Mouse (Mus musculus) MEL (cell line): ENCODE results near the gene Clca2. TPM values are rescaled to one million over a fixed set of nuclear protein-coding genes. Genes with fewer than 3 reads are reported as not detected.
A peak's percentile ranks its signal among the peaks of the same experiment; 100 is the strongest.

Source experiments
- DNase-seq: peaks from one replicate; pipeline ENCODE4 v3.0.0; 2011; ENCODE audit warnings: low read depth, low spot score
- H3K27ac ChIP-seq: 2 replicates; pipeline ENCODE4 v1.5.1; 2012; ENCODE audit warnings: low read depth, mild to moderate bottlenecking, control low read depth, low read length, moderate library complexity; ENCODE audit not compliant: control insufficient read depth
- H3K27me3 ChIP-seq, 2 experiments: fragments of 150-350 bp in 1 of 2; sonication (generic) in 1 of 2; 2 replicates each; pipeline ENCODE4 v1.6.1; 2012; ENCODE audit warnings: low read length in 2 of 2, mild to moderate bottlenecking in 2 of 2, improper control_type of control experiment in 1 of 2, moderate library complexity in 1 of 2; ENCODE audit not compliant: insufficient read depth in 2 of 2, control insufficient read depth in 1 of 2
- H3K36me3 ChIP-seq, 2 experiments: 2 replicates each; pipeline ENCODE4 v1.6.1; 2012 to 2014; ENCODE audit warnings: low read length in 2 of 2, improper control_type of control experiment in 1 of 2, inconsistent platforms in 1 of 2, mild to moderate bottlenecking in 1 of 2; ENCODE audit not compliant: insufficient read depth in 2 of 2, control insufficient read depth in 1 of 2
- H3K4me1 ChIP-seq, 2 experiments: fragments of 150-350 bp in 1 of 2; sonication (generic) in 1 of 2; 2 replicates each; pipeline ENCODE4 v1.6.1; 2012; ENCODE audit warnings: low read length in 2 of 2, improper control_type of control experiment in 1 of 2, mild to moderate bottlenecking in 1 of 2; ENCODE audit not compliant: insufficient read depth in 2 of 2, control insufficient read depth in 1 of 2
- H3K4me3 ChIP-seq, 2 experiments: fragments of 150-350 bp in 1 of 2; sonication (generic) in 1 of 2; 2 replicates each; pipeline ENCODE4 v1.5.1; 2012; ENCODE audit warnings: low read depth in 2 of 2, low read length in 2 of 2, mild to moderate bottlenecking in 2 of 2, moderate library complexity in 2 of 2, control low read depth in 1 of 2, improper control_type of control experiment in 1 of 2; ENCODE audit not compliant: control insufficient read depth in 1 of 2, insufficient read depth in 1 of 2
- H3K79me2 ChIP-seq: 2 replicates; pipeline ENCODE4 v1.6.1; 2012; ENCODE audit warnings: mild to moderate bottlenecking, low read length, moderate library complexity; ENCODE audit not compliant: control insufficient read depth, poor library complexity, insufficient read depth
- H3K9ac ChIP-seq: 2 replicates; pipeline ENCODE4 v1.6.1; 2012; ENCODE audit warnings: low read depth, mild to moderate bottlenecking, control low read depth, low read length, moderate library complexity; ENCODE audit not compliant: control insufficient read depth, poor library complexity, severe bottlenecking
- H3K9me3 ChIP-seq: fragments of 150-350 bp; sonication (generic); replicated peaks from 2 replicates; pipeline ENCODE4 v1.6.1; 2012; ENCODE audit warnings: mild to moderate bottlenecking, low read length, improper control_type of control experiment, moderate library complexity; ENCODE audit not compliant: insufficient read depth
- CHD1 ChIP-seq: IDR thresholded peaks from 2 replicates; pipeline ENCODE4 v1.6.1; 2012; ENCODE audit warnings: low read depth, mild to moderate bottlenecking, inconsistent platforms, low read length, improper control_type of control experiment
- CHD2 ChIP-seq: IDR thresholded peaks from 2 replicates; pipeline ENCODE4 v1.6.1; 2011; ENCODE audit warnings: low read length, improper control_type of control experiment
- CTCF ChIP-seq, 3 experiments: IDR thresholded peaks in 2 of 3; conservative IDR thresholded peaks in 1 of 3; 2 replicates each; pipeline ENCODE4 v1.5.1; 2011 to 2012; ENCODE audit warnings: low read length in 3 of 3, low read depth in 2 of 3, mild to moderate bottlenecking in 2 of 3, improper control_type of control experiment in 1 of 3, inconsistent platforms in 1 of 3, mixed read lengths in 1 of 3, moderate library complexity in 1 of 3; ENCODE audit not compliant: control insufficient read depth in 1 of 3, insufficient read depth in 1 of 3, poor library complexity in 1 of 3, severe bottlenecking in 1 of 3
- ELF1 ChIP-seq: IDR thresholded peaks from 2 replicates; pipeline ENCODE4 v1.6.1; 2014; ENCODE audit warnings: low read depth, mild to moderate bottlenecking, inconsistent platforms, low read length, improper control_type of control experiment, moderate library complexity
- EP300 ChIP-seq, 2 experiments: IDR thresholded peaks; 2 replicates each; pipeline ENCODE4 v1.6.1; 2011; ENCODE audit warnings: improper control_type of control experiment in 2 of 2, low read length in 2 of 2, low read depth in 1 of 2, mild to moderate bottlenecking in 1 of 2
- ETS1 ChIP-seq: IDR thresholded peaks from 2 replicates; pipeline ENCODE4 v1.6.1; 2012; ENCODE audit warnings: low read depth, mild to moderate bottlenecking, inconsistent platforms, low read length, improper control_type of control experiment, moderate library complexity
- GABPA ChIP-seq: IDR thresholded peaks from 2 replicates; pipeline ENCODE4 v1.6.1; 2012; ENCODE audit warnings: low read depth, mild to moderate bottlenecking, inconsistent platforms, low read length, improper control_type of control experiment, moderate library complexity
- GATA1 ChIP-seq: IDR thresholded peaks from 2 replicates; pipeline ENCODE4 v1.6.1; 2011; ENCODE audit warnings: low read depth, low read length, improper control_type of control experiment
- HCFC1 ChIP-seq: IDR thresholded peaks from 2 replicates; pipeline ENCODE4 v1.6.1; 2012; ENCODE audit warnings: low read depth, mild to moderate bottlenecking, inconsistent platforms, low read length, improper control_type of control experiment, moderate library complexity
- JUND ChIP-seq: IDR thresholded peaks from 2 replicates; pipeline ENCODE4 v1.6.1; 2011; ENCODE audit warnings: low read depth, mild to moderate bottlenecking, improper control_type of control experiment, low read length
- MAFK ChIP-seq: IDR thresholded peaks from 2 replicates; pipeline ENCODE4 v1.6.1; 2011; ENCODE audit warnings: low read depth, mild to moderate bottlenecking, low read length, improper control_type of control experiment, borderline replicate concordance
- MYB ChIP-seq: IDR thresholded peaks from 2 replicates; pipeline ENCODE4 v1.6.1; 2011; ENCODE audit warnings: mild to moderate bottlenecking, low read depth, low read length, improper control_type of control experiment
- NRF1 ChIP-seq: IDR thresholded peaks from 2 replicates; pipeline ENCODE4 v1.6.1; 2014; ENCODE audit warnings: low read depth, mild to moderate bottlenecking, inconsistent platforms, low read length, improper control_type of control experiment, moderate library complexity; ENCODE audit not compliant: poor library complexity, insufficient read depth, severe bottlenecking
- POLR2A ChIP-seq, 2 experiments: IDR thresholded peaks; 2 replicates each; pipeline ENCODE4 v1.6.1; 2011 to 2012; ENCODE audit warnings: low read length in 2 of 2, mild to moderate bottlenecking in 2 of 2, control low read depth in 1 of 2, improper control_type of control experiment in 1 of 2, low read depth in 1 of 2, moderate library complexity in 1 of 2; ENCODE audit not compliant: control insufficient read depth in 1 of 2, insufficient read depth in 1 of 2, poor library complexity in 1 of 2
- RAD21 ChIP-seq: IDR thresholded peaks from 2 replicates; pipeline ENCODE4 v1.6.1; 2011; ENCODE audit warnings: mild to moderate bottlenecking, low read depth, low read length, improper control_type of control experiment
- RCOR1 ChIP-seq: IDR thresholded peaks from 2 replicates; pipeline ENCODE4 v1.6.1; 2012; ENCODE audit warnings: low read depth, mild to moderate bottlenecking, inconsistent platforms, low read length, improper control_type of control experiment
- SIN3A ChIP-seq: IDR thresholded peaks from 2 replicates; pipeline ENCODE4 v1.6.1; 2012; ENCODE audit warnings: low read length, improper control_type of control experiment, inconsistent platforms
- SMC3 ChIP-seq: IDR thresholded peaks from 2 replicates; pipeline ENCODE4 v1.6.1; 2011; ENCODE audit warnings: low read depth, low read length, improper control_type of control experiment
- TBP ChIP-seq: IDR thresholded peaks from 2 replicates; pipeline ENCODE4 v1.8.0; 2011; ENCODE audit warnings: low read depth, low read length, improper control_type of control experiment
- TCF12 ChIP-seq: IDR thresholded peaks from 2 replicates; pipeline ENCODE4 v1.6.1; 2014; ENCODE audit warnings: low read depth, mild to moderate bottlenecking, inconsistent platforms, low read length, improper control_type of control experiment, moderate library complexity
- ZC3H11A ChIP-seq: IDR thresholded peaks from 2 replicates; pipeline ENCODE4 v1.6.1; 2012; ENCODE audit warnings: low read depth, mild to moderate bottlenecking, inconsistent platforms, low read length, improper control_type of control experiment
- ZKSCAN1 ChIP-seq: IDR thresholded peaks from 2 replicates; pipeline ENCODE4 v1.6.1; 2012; ENCODE audit warnings: low read depth, mild to moderate bottlenecking, inconsistent platforms, low read length, improper control_type of control experiment, moderate library complexity
- ZNF384 ChIP-seq: IDR thresholded peaks from 2 replicates; pipeline ENCODE4 v1.6.1; 2012; ENCODE audit warnings: low read depth, mild to moderate bottlenecking, inconsistent platforms, low read length, improper control_type of control experiment
- polyA plus RNA-seq, 2 experiments: library from polyadenylated mRNA; stranded (reverse) in 1 of 2; unstranded in 1 of 2; fragments of >175 nt in 1 of 2; fragments of >200 nt in 1 of 2; gene quantifications; 2 replicates each; pipeline versions ENCODE4 v1.2.1 to v1.2.4; 2012; ENCODE audit warnings: low replicate concordance in 2 of 2, low read depth in 1 of 2; ENCODE audit not compliant: insufficient read length in 2 of 2, insufficient read depth in 1 of 2, missing spikeins in 1 of 2
- total RNA-seq: library from RNA; depleted of rRNA; stranded (reverse); fragments of 300-350 nt; gene quantifications from 2 replicates; pipeline ENCODE4 v1.2.3, GENCODE M21; 2012

Gene Clca2
- total and polyA plus RNA-seq, 3 experiments = not detected

GRCm38 (mm10) chr3:145131210-145131868, 32.1 kb upstream of the Clca2 start:
- no peaks in the 10 kb centered on the region for H3K79me2 ChIP-seq
- H3K4me1 ChIP-seq = no peaks in the 10 kb centered on the region
- peaks cover 0 to 12% of the 10 kb centered on the region in 2 experiments; a peak in 2 of 4 replicates for H3K36me3 ChIP-seq
- H3K9ac ChIP-seq = no peak overlapping the region
- DNase-seq = peak; percentile 79
- H3K4me3 ChIP-seq = no peak overlapping the region
- no peaks in the 10 kb centered on the region for H3K9me3 ChIP-seq
- H3K27ac ChIP-seq = no peak overlapping the region
- TF ChIP-seq RAD21 (peak; percentile 91), ZC3H11A (peak; percentile 78), SIN3A (0 out of 2 replicates have a peak, but pooled peaks have one; percentile 31), HCFC1 (0 out of 2 replicates have a peak, but pooled peaks have one; percentile 25), CTCF (IDR thresholded peaks at IDR 0.05 in 2 of 3, conservative IDR thresholded peaks at IDR 0.05 in 1 of 3; ENCODE audit: control insufficient read depth in 1 of 3, insufficient read depth in 1 of 3, low read depth in 2 of 3, low read length in 3 of 3, poor library complexity in 1 of 3, severe bottlenecking in 1 of 3) (peak; percentile 57 to 89 (median 73); a peak in 5 of 6 replicates), ZNF384 (peak; percentile 94), GATA1 (no peak), ZKSCAN1 (no peak), SMC3 (peak; percentile 84)
- H3K27me3 ChIP-seq = no peaks in the 10 kb centered on the region

- Histone ChIP-seq H3K9me3 (no peaks in the 10 kb centered on the region), H3K79me2 (no peaks in the 10 kb centered on the region), H3K27ac (no peak overlapping the region), H3K4me3 (no peak overlapping the region), H3K27me3 (no peaks in the 10 kb centered on the region), H3K36me3 (peaks cover 0 to 10% of the 10 kb centered on the region in 2 experiments; a peak in 2 of 4 replicates), H3K9ac (no peak overlapping the region), H3K4me1 (no peaks in the 10 kb centered on the region)
- DNase-seq = no peak
- TF ChIP-seq RCOR1 (no peak), GABPA (no peak), NRF1 (no peak), CHD2 (no peak), ELF1 (no peak), POLR2A (IDR thresholded peaks at IDR 0.05; ENCODE audit: control insufficient read depth in 1 of 2, insufficient read depth in 1 of 2, low read depth in 1 of 2, low read length in 2 of 2, poor library complexity in 1 of 2) (no peak), TCF12 (no peak), JUND (no peak), MAFK (no peak), CHD1 (no peak), ETS1 (no peak), EP300 (IDR thresholded peaks at IDR 0.05; ENCODE audit: low read depth in 1 of 2, low read length in 2 of 2) (no peak), SMC3 (no peak), TBP (no peak), MYB (no peak), SIN3A (no peak)
Measured at GRCm38 (mm10) chr3:145129356-145129755, 30.1 kb upstream of the Clca2 start.
